Mouse (Mus musculus) G1E (cell line): Measurements from ENCODE around the gene Sarm1. TPM values are rescaled to one million over a fixed set of nuclear protein-coding genes. Genes with fewer than 3 reads are reported as not detected.

Experiments
- ATAC-seq: 2 replicates; pipeline ENCODE4 v1.8.0; 2016; ENCODE audit warnings: mild to moderate bottlenecking; ENCODE audit not compliant: insufficient number of reproducible peaks, poor library complexity, low FRiP score, severe bottlenecking; ENCODE audit errors: extremely low read depth
- DNase-seq: peaks from one replicate; pipeline ENCODE4 v3.0.0; 2012; ENCODE audit warnings: low spot score
- H3K27me3 ChIP-seq: 2 replicates; pipeline ENCODE4 v1.6.1; 2012; ENCODE audit warnings: mild to moderate bottlenecking, low read length, inconsistent platforms; ENCODE audit not compliant: insufficient read depth
- H3K36me3 ChIP-seq: replicated peaks from 2 replicates; pipeline ENCODE3; 2012; ENCODE audit warnings: mild to moderate bottlenecking, inconsistent platforms
- H3K4me1 ChIP-seq: 2 replicates; pipeline ENCODE4 v1.6.1; 2012; ENCODE audit warnings: low read depth, low read length, inconsistent platforms, mixed read lengths; ENCODE audit not compliant: insufficient read depth
- H3K4me3 ChIP-seq: 2 replicates; pipeline ENCODE4 v1.5.1; 2012; ENCODE audit warnings: low read depth, mild to moderate bottlenecking, inconsistent platforms, low read length, moderate library complexity, mixed read lengths
- H3K9me3 ChIP-seq: replicated peaks from 2 replicates; pipeline ENCODE4 v1.6.1; 2012; ENCODE audit warnings: inconsistent platforms
- CTCF ChIP-seq: IDR thresholded peaks from 2 replicates; pipeline ENCODE4 v1.5.1; 2012; ENCODE audit warnings: low read depth, low read length, inconsistent platforms, mixed read lengths
- GATA1 ChIP-seq: IDR thresholded peaks from 2 replicates; pipeline ENCODE4 v1.6.1; 2012; ENCODE audit warnings: borderline replicate concordance, low read length, inconsistent platforms, mixed read lengths
- GATA2 ChIP-seq: IDR thresholded peaks from 2 replicates; pipeline ENCODE4 v1.6.1; 2012; ENCODE audit warnings: low read depth, low read length, inconsistent platforms, borderline replicate concordance
- POLR2AphosphoS5 ChIP-seq: IDR thresholded peaks from 2 replicates; pipeline ENCODE4 v1.6.1; 2012; ENCODE audit warnings: low read depth, low read length, inconsistent platforms; ENCODE audit not compliant: insufficient replicate concordance
- TAL1 ChIP-seq: conservative IDR thresholded peaks from 2 replicates; pipeline ENCODE4 v1.6.1; 2012; ENCODE audit warnings: low read depth, low read length, inconsistent platforms, mixed read lengths
- polyA plus RNA-seq: library from polyadenylated mRNA; stranded (reverse); fragments of >175 nt; gene quantifications from 2 replicates; pipeline ENCODE4 v1.2.3, GENCODE M21; 2012
- total RNA-seq, 2 experiments: library from RNA; stranded (forward) in 1 of 2; stranded (reverse) in 1 of 2; fragments of 200-1000 nt in 1 of 2; fragments of >200 nt in 1 of 2; fragmentation: Nextera tagmentation in 1 of 2; gene quantifications; 2 replicates each; pipeline ENCODE4 v1.2.3; 2014 to 2017

Sarm1 gene
- total and polyA plus RNA-seq, 3 experiments = 0.22 TPM; not detected in 2

GRCm38 (mm10) chr11:78465568-78466180 lies 31.9 kb downstream of the Sarm1 start, which contains the start of gene Slc46a1:
Gene Slc46a1, plus strand, starts transcription at chr11:78465697.
- Histone ChIP-seq H3K36me3 (no peaks in the 10 kb centered on the region), H3K9me3 (no peaks in the 10 kb centered on the region; the same call in 1 of the 2 replicates), H3K4me3 (no peak within 1 kb of the TSS), H3K4me1 (peaks cover 2% of the 10 kb centered on the region), H3K27me3 (peaks cover 28% of the 10 kb centered on the region)
- DNase-seq (no peak), ATAC-seq (no peak)
- TF ChIP-seq POLR2AphosphoS5 = no peak
- TF ChIP-seq TAL1 = no peak
- no peak for TF ChIP-seq GATA2
- no peak for TF ChIP-seq GATA1
- no peak for TF ChIP-seq CTCF

DNA sequence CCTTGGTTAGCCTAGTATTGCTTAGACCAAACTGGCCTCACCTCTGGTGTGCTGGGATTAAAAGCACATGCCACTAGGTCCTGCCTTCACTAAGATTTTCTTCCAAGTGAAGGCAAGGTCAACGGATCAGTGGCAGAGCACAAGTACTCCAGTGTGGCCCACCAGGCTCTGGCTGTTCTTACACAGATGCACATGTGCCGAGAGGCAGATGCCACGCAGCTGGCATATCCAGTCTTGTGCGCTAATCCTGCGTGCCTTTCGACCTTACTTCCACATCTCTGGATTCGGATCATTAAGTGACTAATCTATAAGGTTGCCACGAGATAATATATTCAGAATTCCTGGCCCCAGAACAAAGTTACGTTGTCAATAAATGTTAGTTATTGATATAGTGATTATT lies 32.4 kb downstream of the Sarm1 start:
- no peak for ATAC-seq
- Histone ChIP-seq H3K4me3 (no peak overlapping the region), H3K36me3 (no peaks in the 10 kb centered on the region), H3K4me1 (peaks cover 2% of the 10 kb centered on the region), H3K27me3 (peaks cover 28% of the 10 kb centered on the region), H3K9me3 (no peaks in the 10 kb centered on the region; the same call in 1 of the 2 replicates)
- no peak for TF ChIP-seq GATA1
- no peak for TF ChIP-seq GATA2
- TF ChIP-seq CTCF = no peak
- no peak for TF ChIP-seq TAL1
- no peak for TF ChIP-seq POLR2AphosphoS5
- no peak for DNase-seq

DNA sequence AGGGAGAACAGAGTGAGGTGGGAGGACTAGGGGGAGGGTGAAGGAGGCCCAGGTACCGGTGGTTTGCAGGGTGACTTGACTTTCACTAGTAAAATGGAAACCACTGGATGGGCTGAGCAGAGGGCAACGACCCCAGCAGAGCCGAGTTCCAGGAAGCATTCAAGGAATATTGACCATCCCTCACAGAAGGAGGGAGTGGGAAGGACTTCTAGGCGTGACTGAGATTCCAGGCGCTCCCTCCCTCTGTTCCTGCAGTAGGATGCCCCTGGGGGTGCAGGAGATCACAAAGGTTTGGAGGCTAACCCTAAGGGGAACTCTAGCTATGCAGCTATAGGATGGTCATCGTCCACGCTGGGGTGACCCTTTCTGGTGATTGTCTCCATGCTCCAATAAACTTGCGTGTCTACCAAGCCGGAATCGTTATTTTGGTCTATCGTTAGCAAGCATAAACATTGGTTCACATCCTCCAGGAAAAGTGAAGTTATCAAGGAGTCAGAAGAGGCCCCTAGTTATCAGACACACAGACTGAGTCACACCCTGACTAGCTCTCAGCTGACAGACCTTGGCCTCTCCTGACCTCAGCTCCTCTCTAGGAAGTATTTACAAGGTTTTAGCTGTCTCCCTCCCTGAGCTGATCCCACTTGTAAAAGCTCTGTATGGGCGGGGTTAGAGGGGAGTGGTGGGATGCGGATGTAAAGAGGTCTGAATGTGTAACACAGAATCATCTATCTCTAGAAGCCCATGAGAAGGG lies 34.1 kb downstream of the Sarm1 start:
- H3K4me3 ChIP-seq = no peak overlapping the region

DNA sequence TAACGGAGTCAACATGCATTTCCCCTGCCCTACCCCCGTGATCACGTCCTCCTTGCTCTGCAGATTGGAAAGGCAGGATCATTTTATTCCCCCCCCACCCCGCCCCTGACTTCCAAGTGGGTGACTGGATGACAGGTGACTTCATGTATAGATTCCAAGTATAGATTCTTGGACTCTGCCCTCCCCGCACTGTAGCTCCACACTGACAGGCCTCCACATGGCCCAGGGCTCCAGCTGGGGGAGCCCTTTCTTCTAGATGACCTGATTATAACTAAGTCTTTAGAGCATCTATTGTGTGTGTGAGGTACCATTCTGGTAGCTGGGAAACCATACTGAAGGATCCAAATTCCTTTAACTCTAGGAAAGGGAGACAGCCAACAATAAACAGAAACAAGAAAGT lies 34.9 kb downstream of the Sarm1 start:
- H3K9me3 ChIP-seq = no peaks in the 10 kb centered on the region; the same call in 1 of the 2 replicates
- H3K4me3 ChIP-seq = no peak overlapping the region
- peaks cover 2% of the 10 kb centered on the region for H3K4me1 ChIP-seq
- H3K27me3 ChIP-seq = peaks cover 24% of the 10 kb centered on the region
- H3K36me3 ChIP-seq = no peaks in the 10 kb centered on the region
- ATAC-seq = no peak
- no peak for TF ChIP-seq POLR2AphosphoS5
- no peak for TF ChIP-seq CTCF
- no peak for TF ChIP-seq GATA1
- TF ChIP-seq GATA2 = no peak
- no peak for DNase-seq

More for the DNA sequence above, 34.1 kb downstream of the Sarm1 start:
- Histone ChIP-seq H3K4me1 (peaks cover 2% of the 10 kb centered on the region), H3K36me3 (no peaks in the 10 kb centered on the region), H3K9me3 (no peaks in the 10 kb centered on the region; the same call in 1 of the 2 replicates), H3K27me3 (peaks cover 25% of the 10 kb centered on the region)
- no peak for TF ChIP-seq CTCF
- no peak for TF ChIP-seq GATA1
- no peak for TF ChIP-seq GATA2
- no peak for TF ChIP-seq POLR2AphosphoS5
- no peak for TF ChIP-seq TAL1
- DNase-seq (no peak), ATAC-seq (no peak)

DNA sequence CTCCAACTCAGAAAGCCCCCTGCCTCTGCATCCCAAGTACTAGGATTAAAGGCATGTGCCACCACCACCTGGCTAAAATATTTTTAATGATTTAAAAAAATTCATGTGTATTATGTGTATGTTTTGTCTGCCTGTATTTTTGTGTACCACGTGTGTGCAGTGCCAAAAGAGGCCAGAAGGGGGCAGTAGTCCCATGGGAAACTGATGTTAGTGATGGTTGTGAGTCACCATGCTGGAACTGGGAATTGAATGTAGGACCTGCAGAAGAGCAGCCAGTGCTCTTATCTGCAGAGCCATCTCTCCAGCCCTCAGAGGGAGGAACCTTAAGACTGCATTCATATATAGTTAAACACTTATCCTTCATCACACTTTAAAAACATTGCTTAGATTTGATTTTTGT lies 35.7 kb downstream of the Sarm1 start:
- no peak for DNase-seq
- H3K4me3 ChIP-seq = no peak overlapping the region
- no peak for ATAC-seq

GRCm38 (mm10) chr11:78458740-78459139 lies 38.8 kb downstream of the Sarm1 start:
- TF ChIP-seq POLR2AphosphoS5 = no peak
- no peak for TF ChIP-seq TAL1
- TF ChIP-seq CTCF = no peak
- TF ChIP-seq GATA1 = no peak
- no peak for TF ChIP-seq GATA2
- Histone ChIP-seq H3K4me1 (peaks cover 2% of the 10 kb centered on the region), H3K36me3 (no peaks in the 10 kb centered on the region), H3K27me3 (peaks cover 17% of the 10 kb centered on the region), H3K9me3 (no peaks in the 10 kb centered on the region; the same call in 1 of the 2 replicates), H3K4me3 (no peak overlapping the region)
- no peak for ATAC-seq
- DNase-seq = no peak

More for the DNA sequence above, 35.7 kb downstream of the Sarm1 start:
- Histone ChIP-seq H3K36me3 (no peaks in the 10 kb centered on the region), H3K9me3 (no peaks in the 10 kb centered on the region; the same call in 1 of the 2 replicates), H3K4me1 (peaks cover 2% of the 10 kb centered on the region), H3K27me3 (peaks cover 23% of the 10 kb centered on the region)
- TF ChIP-seq GATA1 (no peak), CTCF (no peak), GATA2 (no peak), TAL1 (no peak), POLR2AphosphoS5 (no peak)
